Mouse (Mus musculus) heart, postnatal 25 days (tissue): ENCODE measurements around the gene Phykpl. TPM values are rescaled to one million over a fixed set of nuclear protein-coding genes. Genes with fewer than 3 reads are reported as not detected.

Experiments
- DNase-seq: peaks from one replicate; pipeline ENCODE4 v3.0.0; 2022; ENCODE audit warnings: low spot score
- intact Hi-C: fragments of 180-260 bp; cut with DNase I; formaldehyde crosslinking; loops from one replicate; pipeline ENCODE4 v1.15.1; 2025
- total RNA-seq, 2 experiments: library from RNA; stranded (reverse); gene quantifications; 2 replicates each; pipeline ENCODE4 v1.2.3; 2021

Phykpl gene
- total RNA-seq, 2 experiments from 2014 or later, result 10.6 to 11.2 TPM

- intact Hi-C loops, result loop anchor here (2.0 kb wide), 1 partner anchor 15 kb away; the partner anchor contains the start of genes D930048N14Rik and N4bp3
- peak; percentile 78 for DNase-seq
These were observed 51.2 kb downstream of the Phykpl start, which contains the start of gene Rmnd5b for GRCm38 (mm10) chr11:51635525-51636322. Rmnd5b (minus strand) TSS chr11:51635896.

- DNase-seq, result no peak
- intact Hi-C loops, result loop anchor here (2.0 kb wide), 1 partner anchor 14 kb away; the partner anchor contains the start of genes D930048N14Rik and N4bp3
These were observed 51.7 kb downstream of the Phykpl start for GRCm38 (mm10) chr11:51636323-51636684.

- no peak for DNase-seq
- intact Hi-C loops, result loop anchor here (2.0 kb wide), 1 partner anchor 13 kb away; the partner anchor contains the start of genes D930048N14Rik and N4bp3
These were observed 53.4 kb downstream of the Phykpl start for GRCm38 (mm10) chr11:51637971-51638414.

GRCm38 (mm10) chr11:51638497-51638896, 53.9 kb downstream of the Phykpl start:
- intact Hi-C loops, result no loop called here
- DNase-seq, result no peak

- intact Hi-C loops, result no loop called here
- no peak for DNase-seq
These were observed 56.2 kb downstream of the Phykpl start for GRCm38 (mm10) chr11:51640748-51641147.

GRCm38 (mm10) chr11:51643202-51643601, 58.6 kb downstream of the Phykpl start:
- DNase-seq, result no peak
- intact Hi-C loops, result no loop called here

GRCm38 (mm10) chr11:51643761-51644160, 59.2 kb downstream of the Phykpl start:
- intact Hi-C loops, result no loop called here
- no peak for DNase-seq

- DNase-seq, result no peak
- intact Hi-C loops, result no loop called here
These were observed 59.7 kb downstream of the Phykpl start for GRCm38 (mm10) chr11:51644217-51644616.

- DNase-seq, result no peak
- intact Hi-C loops, result loop anchor here (5.0 kb wide), 1 partner anchor 37 kb away; no protein-coding TSS in a partner anchor
These were observed 60.7 kb downstream of the Phykpl start for GRCm38 (mm10) chr11:51645293-51645692.

- DNase-seq, result no peak
- intact Hi-C loops, result loop anchor here (5.0 kb wide), 1 partner anchor 36 kb away; no protein-coding TSS in a partner anchor
These were observed 61.7 kb downstream of the Phykpl start for GRCm38 (mm10) chr11:51646245-51646644.

GRCm38 (mm10) chr11:51646751-51647667, 62.5 kb downstream of the Phykpl start:
- peak; percentile 55 for DNase-seq
- intact Hi-C loops, result loop anchor here (5.0 kb wide), 1 partner anchor 35 kb away; no protein-coding TSS in a partner anchor

- intact Hi-C loops, result loop anchor here (5.0 kb wide), 1 partner anchor 34 kb away; no protein-coding TSS in a partner anchor
These were observed 64.0 kb downstream of the Phykpl start for GRCm38 (mm10) chr11:51648566-51648965.

GRCm38 (mm10) chr11:51649111-51649888, 64.7 kb downstream of the Phykpl start:
- DNase-seq, result no peak
- intact Hi-C loops, result loop anchor here (5.0 kb wide), 1 partner anchor 33 kb away; no protein-coding TSS in a partner anchor

More at GRCm38 (mm10) chr11:51648566-51648965, 64.0 kb downstream of the Phykpl start:
- no peak for DNase-seq

- no peak for DNase-seq
- intact Hi-C loops, result loop anchor here (2.0 to 5.0 kb wide), 3 partner anchors 13 to 32 kb away; partner anchors contain the start of gene Nhp2
These were observed 65.3 kb downstream of the Phykpl start for GRCm38 (mm10) chr11:51649889-51650199.

- intact Hi-C loops, result loop anchor here (2.0 kb wide), 2 partner anchors 13 to 31 kb away; partner anchors contain the start of gene Nhp2
- DNase-seq, result no peak
These were observed 65.7 kb downstream of the Phykpl start for GRCm38 (mm10) chr11:51650261-51650660.

GRCm38 (mm10) chr11:51650691-51651515, 66.3 kb downstream of the Phykpl start, which contains the start of the genes N4bp3 and D930048N14Rik:
N4bp3 (minus strand) TSS chr11:51650842.
D930048N14Rik (plus strand) TSS chr11:51650954.
- intact Hi-C loops, result loop anchor here (2.0 kb wide), 2 partner anchors 14 to 32 kb away; partner anchors contain the start of gene Nhp2
- DNase-seq, result peak; percentile 68

- intact Hi-C loops, result no loop called here
These were observed 68.4 kb downstream of the Phykpl start for GRCm38 (mm10) chr11:51652889-51653418.

GRCm38 (mm10) chr11:51653736-51654135, 69.2 kb downstream of the Phykpl start:
- intact Hi-C loops, result no loop called here
- DNase-seq, result no peak

More at GRCm38 (mm10) chr11:51652889-51653418, 68.4 kb downstream of the Phykpl start:
- DNase-seq, result no peak
